Mouse (Mus musculus) erythroblast, embryonic 14.5 days (primary cell): ENCODE results near the gene Cpm.

Experiments used
- GATA1 ChIP-seq: IDR thresholded peaks from 2 replicates; pipeline ENCODE4 v1.6.1; 2012; ENCODE audit warnings: low read length, inconsistent platforms, mixed read lengths
- TAL1 ChIP-seq: IDR thresholded peaks from 3 replicates; pipeline ENCODE4 v1.6.1; 2012; ENCODE audit warnings: low read length, inconsistent platforms, mixed read lengths

DNA sequence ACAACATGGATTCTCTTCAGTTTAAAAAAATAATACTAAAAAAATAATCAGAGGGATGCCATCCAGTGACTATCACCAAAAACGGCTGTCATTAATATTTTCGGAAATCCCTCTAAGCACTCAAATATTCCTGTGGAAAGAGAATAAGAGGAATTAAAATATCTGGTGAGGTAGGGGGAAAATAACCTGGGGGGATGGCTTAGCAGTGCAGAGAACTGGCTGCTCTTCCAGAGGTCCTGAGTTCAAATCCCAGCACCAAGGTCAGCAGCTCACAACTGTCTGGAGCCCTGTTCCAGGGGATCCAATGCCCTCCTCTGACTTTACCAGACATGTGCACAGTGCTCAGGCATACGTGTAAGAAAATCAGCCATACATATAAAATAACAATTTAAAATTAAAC is 37.1 kb downstream of the Cpm start:
- TF ChIP-seq GATA1, result no peak
- TF ChIP-seq TAL1, result no peak
